Mouse (Mus musculus) intestine, embryonic 14.5 days (tissue): ENCODE data around the gene Camta1. TPM values are rescaled to one million over a fixed set of nuclear protein-coding genes. Genes with fewer than 3 reads are reported as not detected.
"Not testable (repeated sequence)": the region's sequence is repeated elsewhere in the genome, so short reads cannot be mapped to it uniquely, and the experiment has no call there.

Experiments used
- ATAC-seq: fragments of 200-750 bp; cut with Nextera tagmentation; replicated peaks from 2 replicates; pipeline ENCODE4 v1.8.0; 2017; ENCODE audit warnings: low read depth, moderate number of reproducible peaks, moderate TSS enrichment, moderate library complexity; ENCODE audit not compliant: low FRiP score, low TSS enrichment
- DNase-seq: peaks from one replicate; pipeline ENCODE4 v3.0.0-alpha.2; 2018; ENCODE audit warnings: low spot score
- H3K27ac ChIP-seq: fragments of 300-500 bp; sonication (generic); 2 replicates; pipeline ENCODE4 v1.5.1; 2014; ENCODE audit warnings: low read depth, mild to moderate bottlenecking, control low read depth
- H3K27me3 ChIP-seq: fragments of 300-500 bp; sonication (generic); replicated peaks from 2 replicates; pipeline ENCODE4 v1.6.1; 2014; ENCODE audit warnings: low read length, control low read depth; ENCODE audit not compliant: control insufficient read depth, insufficient read depth
- H3K36me3 ChIP-seq: fragments of 300-500 bp; sonication (generic); 2 replicates; pipeline ENCODE4 v1.6.1; 2014; ENCODE audit warnings: low read length, control low read depth; ENCODE audit not compliant: control insufficient read depth, insufficient read depth
- H3K4me1 ChIP-seq: fragments of 300-500 bp; sonication (generic); replicated peaks from 2 replicates; pipeline ENCODE4 v1.6.1; 2014; ENCODE audit warnings: low read length, control low read depth, mixed read lengths; ENCODE audit not compliant: control insufficient read depth, insufficient read depth
- H3K4me2 ChIP-seq: fragments of 300-500 bp; sonication (generic); 2 replicates; pipeline ENCODE4 v1.6.1; 2014; ENCODE audit warnings: low read length
- H3K4me3 ChIP-seq: fragments of 300-500 bp; sonication (generic); 2 replicates; pipeline ENCODE4 v1.5.1; 2014; ENCODE audit warnings: low read depth, low read length, control low read depth, mixed read lengths
- H3K9ac ChIP-seq: fragments of 300-500 bp; sonication (generic); 2 replicates; pipeline ENCODE4 v1.6.1; 2014; ENCODE audit warnings: mild to moderate bottlenecking, low read length
- H3K9me3 ChIP-seq: fragments of 300-500 bp; sonication (generic); 2 replicates; pipeline ENCODE4 v1.6.1; 2016; ENCODE audit warnings: low read length, control low read depth; ENCODE audit not compliant: control insufficient read depth
- WGBS: fragments of 180-500 bp; shearing (Covaris S2); extraction: QIAGEN DNeasy Blood & Tissue Kit; methylation state at CpG from one replicate; pipeline ENCODE4 v1.1.7; 2014; 5-methylcytosine and 5-hydroxymethylcytosine counted together
- polyA plus RNA-seq: library from polyadenylated mRNA; unstranded; fragments of >200 nt; fragmentation: Nextera tagmentation; extraction: Ambion mirVana; gene quantifications from 2 replicates; pipeline ENCODE4 v1.2.1, GENCODE M21; 2014

Gene Camta1
- polyA plus RNA-seq, 1 experiment from 2014 or later, result 88.1 TPM

GRCm38 (mm10) chr4:150882632-150883031 is 979.0 kb downstream of the Camta1 start:
- no peak for ATAC-seq
- 88% methylated on average over 5 of the region's 5 CpGs for WGBS

GRCm38 (mm10) chr4:150880364-150880763 is 981.3 kb downstream of the Camta1 start:
- Histone ChIP-seq H3K27me3 (no peaks in the 10 kb centered on the region), H3K9me3 (peaks cover 29% of the 10 kb centered on the region), H3K4me3 (no peak overlapping the region), H3K4me1 (no peaks in the 10 kb centered on the region), H3K4me2 (no peak overlapping the region), H3K27ac (no peak overlapping the region), H3K36me3 (no peaks in the 10 kb centered on the region), H3K9ac (no peak overlapping the region)
- WGBS, result 84% methylated on average over 5 of the region's 5 CpGs
- no peak for ATAC-seq
- DNase-seq, result no peak

More at GRCm38 (mm10) chr4:150882632-150883031, 979.0 kb downstream of the Camta1 start:
- no peak for DNase-seq
- Histone ChIP-seq H3K9me3 (peaks cover 29% of the 10 kb centered on the region), H3K9ac (no peak overlapping the region), H3K4me1 (no peaks in the 10 kb centered on the region), H3K27me3 (no peaks in the 10 kb centered on the region), H3K36me3 (no peaks in the 10 kb centered on the region), H3K4me3 (no peak overlapping the region), H3K27ac (no peak overlapping the region), H3K4me2 (no peak overlapping the region)

- WGBS, result 95% methylated on average over 22 of the region's 22 CpGs
- ATAC-seq, result no peak
- DNase-seq, result no peak
- H3K27me3 ChIP-seq, result no peaks in the 10 kb centered on the region
- H3K27ac ChIP-seq, result no peak overlapping the region
- H3K36me3 ChIP-seq, result no peaks in the 10 kb centered on the region
- no peaks in the 10 kb centered on the region for H3K4me1 ChIP-seq
- no peak overlapping the region for H3K9ac ChIP-seq
- peaks cover 29% of the 10 kb centered on the region for H3K9me3 ChIP-seq
- no peak overlapping the region for H3K4me2 ChIP-seq
- H3K4me3 ChIP-seq, result no peak overlapping the region
Measured at GRCm38 (mm10) chr4:150879631-150880030, 982.0 kb downstream of the Camta1 start.

GRCm38 (mm10) chr4:150875393-150875792 is 986.3 kb downstream of the Camta1 start:
- H3K36me3 ChIP-seq, result no peaks in the 10 kb centered on the region
- 59% methylated on average over 10 of the region's 10 CpGs for WGBS
- no peak overlapping the region for H3K27ac ChIP-seq
- H3K4me2 ChIP-seq, result no peak overlapping the region
- H3K9ac ChIP-seq, result no peak overlapping the region
- H3K27me3 ChIP-seq, result no peaks in the 10 kb centered on the region
- peaks cover 25% of the 10 kb centered on the region for H3K9me3 ChIP-seq
- H3K4me1 ChIP-seq, result peaks cover 17% of the 10 kb centered on the region
- ATAC-seq (no peak), DNase-seq (no peak)
- H3K4me3 ChIP-seq, result no peak overlapping the region

- not testable (repeated sequence) for H3K4me3 ChIP-seq, H3K9ac ChIP-seq, H3K27me3 ChIP-seq, ATAC-seq, H3K4me2 ChIP-seq, H3K27ac ChIP-seq, H3K36me3 ChIP-seq, DNase-seq
- Histone ChIP-seq H3K9me3 (peaks cover 15% of the 10 kb centered on the region), H3K4me1 (peaks cover 22% of the 10 kb centered on the region)
- WGBS, result 74% methylated on average over 4 of the region's 4 CpGs
Measured at GRCm38 (mm10) chr4:150874416-150874815, 987.3 kb downstream of the Camta1 start.

GRCm38 (mm10) chr4:150872681-150873080 is 989.0 kb downstream of the Camta1 start:
- Histone ChIP-seq H3K9me3 (no peaks in the 10 kb centered on the region), H3K27me3 (no peaks in the 10 kb centered on the region), H3K4me2 (no peak overlapping the region), H3K9ac (no peak overlapping the region), H3K27ac (no peak overlapping the region), H3K4me1 (peaks cover 22% of the 10 kb centered on the region), H3K4me3 (no peak overlapping the region), H3K36me3 (peaks cover 12% of the 10 kb centered on the region)
- DNase-seq (no peak), ATAC-seq (no peak)
- 60% methylated on average over 8 of the region's 8 CpGs for WGBS

- no peak for DNase-seq
Measured at GRCm38 (mm10) chr4:150872139-150872651, 989.5 kb downstream of the Camta1 start.

GRCm38 (mm10) chr4:150871392-150872138 is 990.1 kb downstream of the Camta1 start:
- Histone ChIP-seq H3K4me3 (no peak overlapping the region), H3K4me2 (no peak overlapping the region), H3K36me3 (peaks cover 24% of the 10 kb centered on the region), H3K9ac (no peak overlapping the region), H3K27ac (peak overlapping the region; percentile 51), H3K27me3 (no peaks in the 10 kb centered on the region), H3K9me3 (no peaks in the 10 kb centered on the region), H3K4me1 (peaks cover 22% of the 10 kb centered on the region)
- ATAC-seq (peak; percentile 54), DNase-seq (peak; percentile 66)
- WGBS, result 24% methylated on average over 10 of the region's 10 CpGs

More at GRCm38 (mm10) chr4:150872139-150872651, 989.5 kb downstream of the Camta1 start:
- H3K4me2 ChIP-seq, result no peak overlapping the region
- no peaks in the 10 kb centered on the region for H3K27me3 ChIP-seq
- H3K9ac ChIP-seq, result no peak overlapping the region
- peak; percentile 45 for ATAC-seq
- H3K4me1 ChIP-seq, result peaks cover 22% of the 10 kb centered on the region
- peak overlapping the region; percentile 51 for H3K27ac ChIP-seq
- 33% methylated on average over 9 of the region's 9 CpGs for WGBS
- no peaks in the 10 kb centered on the region for H3K9me3 ChIP-seq
- H3K4me3 ChIP-seq, result no peak overlapping the region
- H3K36me3 ChIP-seq, result peaks cover 17% of the 10 kb centered on the region
